17 mouse cellular contexts compared by ENCODE assay signal in the genomic region with DNA sequence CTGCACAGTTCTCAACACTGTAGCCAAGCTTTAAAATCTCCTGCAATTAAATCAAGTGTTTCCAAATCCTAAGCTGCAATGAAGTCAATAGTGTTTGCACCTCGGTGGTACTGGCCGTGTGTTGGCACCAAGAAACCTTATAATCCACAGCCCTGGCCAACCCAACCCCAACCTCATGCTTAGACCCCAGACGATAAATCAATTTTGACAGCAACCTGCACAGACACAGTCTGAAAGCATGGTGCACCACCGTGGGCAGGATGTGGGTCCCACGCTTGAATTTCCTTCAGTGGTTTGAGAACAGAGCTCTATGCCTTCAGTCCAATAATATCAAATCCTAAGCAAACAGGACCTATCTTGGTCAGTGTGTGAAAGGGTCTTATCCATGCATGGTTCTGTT. TPM values are rescaled to one million over a fixed set of nuclear protein-coding genes. Genes with fewer than 3 reads are reported as not detected.
DNase-seq lines count a peak whose midpoint lies in the region; ATAC-seq lines count a peak whose summit lies in the region.
"Had no signal": no experiment of that assay in that cellular context is flagged by ENCODE, and none has a peak within 500 bp of the region (broad histone marks: within the 10 kb centered on the region; RNA-seq: fewer than 3 reads in every experiment).

No protein-coding gene starts in this region.

- DNase-seq in left cerebral cortex, adult 11 months (ENCODE audit: low spot score), result no peak
- no peak for DNase-seq in cerebellum, postnatal 4 days (ENCODE audit: low spot score in 2 of 2)
- DNase-seq: adrenal gland, adult 2 months; adrenal gland, adult 8-10 months; adrenal gland, postnatal 10 days; adrenal gland, postnatal 14 days; adrenal gland, postnatal 25 days; adrenal gland, postnatal 36 days; B cell, adult 2 months; cerebellum, adult 11 months; cerebellum, adult 11-12 months; cerebellum, adult 18-20 months had no signal

- ATAC-seq in common myeloid progenitor, adult 5-6 weeks (replicated peaks; ENCODE audit: low read depth, poor library complexity, severe bottlenecking), result 0 out of 2 replicates have a peak, but pooled peaks have one; percentile 32
- ATAC-seq in hematopoietic stem cell, adult 5-6 weeks (replicated peaks in 1 of 2; ENCODE audit: insufficient read depth in 1 of 2, low FRiP score in 2 of 2, low TSS enrichment in 1 of 2, low read depth in 1 of 2, poor library complexity in 2 of 2, severe bottlenecking in 2 of 2), result peak; percentile 86 to 97
- ATAC-seq: activated CD4-positive, CD25-positive, alpha-beta regulatory T cell, adult 4 months; CD4-positive, CD25-positive, alpha-beta regulatory T cell, adult 4 months; Patski had no signal

RNA-seq across cellular contexts. Expression of a gene that starts 41.7 kb away (rescaled TPM):
- 226 and 282 TPM in 2 replicates for total RNA-seq in common myeloid progenitor, adult 5-6 weeks (2017)
- total RNA-seq in hematopoietic stem cell, adult 5-6 weeks (2017), result 245 and 262 TPM in 2 replicates
